Mouse (Mus musculus) heart, postnatal 10 days (tissue): ENCODE data around the gene Arih2. TPM values are rescaled to one million over a fixed set of nuclear protein-coding genes. Genes with fewer than 3 reads are reported as not detected.

Source experiments
- DNase-seq, 2 experiments: peaks; one replicate each; pipeline ENCODE4 v3.0.0; 2021
- intact Hi-C: fragments of 180-260 bp; cut with DNase I; formaldehyde crosslinking; loops from one replicate; pipeline ENCODE4 v1.15.1; 2025
- total RNA-seq, 2 experiments: library from RNA; stranded (reverse); gene quantifications; 2 replicates each; pipeline ENCODE4 v1.2.3; 2021

The Arih2 gene
- total RNA-seq, 2 experiments from 2014 or later, result 55.2 to 56.4 TPM

- no peak for DNase-seq
- intact Hi-C loops, result no loop called here
These were observed 57.7 kb downstream of the Arih2 start for GRCm38 (mm10) chr9:108591462-108591861.

GRCm38 (mm10) chr9:108589229-108589628 lies 60.0 kb downstream of the Arih2 start:
- DNase-seq, result peak in 1 of 2 experiments; percentile 12
- intact Hi-C loops, result no loop called here

GRCm38 (mm10) chr9:108587571-108588180 lies 61.5 kb downstream of the Arih2 start:
- DNase-seq, result peak; percentile 90 to 94
- intact Hi-C loops, result no loop called here

GRCm38 (mm10) chr9:108579344-108579690 lies 69.9 kb downstream of the Arih2 start:
- DNase-seq, result no peak
- intact Hi-C loops, result loop anchor here (5.0 kb wide), 1 partner anchor 68 kb away; the partner anchor contains the start of gene Arih2

GRCm38 (mm10) chr9:108578545-108579343 lies 70.4 kb downstream of the Arih2 start, which contains the start of gene Wdr6:
Gene Wdr6, minus strand, starts transcription at chr9:108578739.
- DNase-seq, result peak; percentile 94 to 95
- intact Hi-C loops, result loop anchor here (5.0 kb wide), 1 partner anchor 69 kb away; the partner anchor contains the start of gene Arih2

GRCm38 (mm10) chr9:108577934-108578544 lies 71.1 kb downstream of the Arih2 start:
- DNase-seq, result peak; percentile 72 to 82
- intact Hi-C loops, result loop anchor here (5.0 kb wide), 1 partner anchor 69 kb away; the partner anchor contains the start of gene Arih2

- DNase-seq, result no peak
- intact Hi-C loops, result loop anchor here (5.0 kb wide), 1 partner anchor 70 kb away; the partner anchor contains the start of gene Arih2
These were observed 72.2 kb downstream of the Arih2 start for GRCm38 (mm10) chr9:108577025-108577424.

- no peak for DNase-seq
- intact Hi-C loops, result loop anchor here (5.0 kb wide), 1 partner anchor 72 kb away; the partner anchor contains the start of gene Arih2
These were observed 73.6 kb downstream of the Arih2 start for GRCm38 (mm10) chr9:108575321-108576297.

GRCm38 (mm10) chr9:108574921-108575320 lies 74.3 kb downstream of the Arih2 start:
- intact Hi-C loops, result loop anchor here (5.0 kb wide), 1 partner anchor 72 kb away; the partner anchor contains the start of gene Arih2
- DNase-seq, result no peak

- peak; percentile 63 to 79 for DNase-seq
- intact Hi-C loops, result no loop called here
These were observed 75.2 kb downstream of the Arih2 start for GRCm38 (mm10) chr9:108573774-108574690.

GRCm38 (mm10) chr9:108572321-108572720 lies 76.9 kb downstream of the Arih2 start:
- DNase-seq, result no peak
- intact Hi-C loops, result no loop called here

- intact Hi-C loops, result no loop called here
- no peak for DNase-seq
These were observed 77.7 kb downstream of the Arih2 start for GRCm38 (mm10) chr9:108571401-108571973.

GRCm38 (mm10) chr9:108570207-108570896 lies 78.8 kb downstream of the Arih2 start:
- DNase-seq, result peak; percentile 80 to 87
- intact Hi-C loops, result no loop called here

- intact Hi-C loops, result no loop called here
These were observed 79.6 kb downstream of the Arih2 start, which contains the start of gene Dalrd3 for GRCm38 (mm10) chr9:108569381-108570206. Gene Dalrd3, plus strand, starts transcription at chr9:108569886.

GRCm38 (mm10) chr9:108568511-108568921 lies 80.7 kb downstream of the Arih2 start:
- no peak for DNase-seq
- intact Hi-C loops, result no loop called here

More at GRCm38 (mm10) chr9:108569381-108570206, 79.6 kb downstream of the Arih2 start, which contains the start of gene Dalrd3:
- DNase-seq, result peak; percentile 91 to 93

- intact Hi-C loops, result no loop called here
- peak; percentile 52 to 64 for DNase-seq
These were observed 81.2 kb downstream of the Arih2 start for GRCm38 (mm10) chr9:108567931-108568419.
